Mouse (Mus musculus) right cerebral cortex, adult 2 months (tissue): ENCODE measurements around the gene Ctnnd2.

Experiments
- DNase-seq, 2 experiments: peaks; one replicate each; pipeline ENCODE4 v3.0.0; 2021 to 2022; ENCODE audit warnings: low spot score in 2 of 2

Ctnnd2 gene

DNA sequence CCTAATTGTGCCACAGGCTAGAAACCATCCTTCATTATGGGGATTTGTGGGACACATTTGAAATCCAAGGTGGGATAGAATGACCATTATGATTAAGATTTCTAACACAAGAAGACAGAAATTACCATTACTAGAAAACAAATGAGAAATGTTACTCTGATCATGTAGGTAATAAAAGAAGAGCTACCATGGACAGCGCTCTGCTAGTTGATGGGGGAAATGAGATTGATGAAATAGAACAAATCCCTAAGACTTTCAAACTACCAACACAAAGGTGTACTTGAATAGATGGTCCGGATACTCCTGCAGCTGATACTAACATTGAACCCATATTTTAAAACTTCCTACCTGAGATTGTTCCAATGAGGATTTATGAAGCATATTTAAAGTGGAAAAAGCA, 68.5 kb downstream of the Ctnnd2 start:
- no peak for DNase-seq

GRCm38 (mm10) chr15:30268822-30269221, 96.4 kb downstream of the Ctnnd2 start:
- DNase-seq = no peak

- DNase-seq = peak; percentile 31 to 40
Observed at GRCm38 (mm10) chr15:30271141-30271572, 98.8 kb downstream of the Ctnnd2 start.

DNA sequence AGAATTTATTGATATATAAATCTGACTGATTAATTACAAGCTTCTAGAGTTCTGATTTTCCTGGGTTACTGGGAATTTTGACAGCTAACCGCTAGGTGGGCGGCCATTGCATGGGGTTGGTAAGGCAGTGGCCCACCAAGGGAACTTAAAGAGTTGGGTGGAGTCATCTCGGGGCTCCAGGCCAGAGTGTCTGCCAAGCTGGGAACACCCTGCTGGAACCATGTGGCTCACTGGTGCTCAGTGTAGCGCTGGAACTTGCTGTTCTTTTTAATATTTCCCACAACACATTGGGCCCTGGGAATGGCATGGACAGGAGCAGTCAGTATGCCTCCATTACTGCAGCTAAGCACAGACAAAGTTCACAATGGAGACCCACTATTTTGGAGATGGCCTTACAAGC, 99.9 kb downstream of the Ctnnd2 start:
- DNase-seq = no peak

DNA sequence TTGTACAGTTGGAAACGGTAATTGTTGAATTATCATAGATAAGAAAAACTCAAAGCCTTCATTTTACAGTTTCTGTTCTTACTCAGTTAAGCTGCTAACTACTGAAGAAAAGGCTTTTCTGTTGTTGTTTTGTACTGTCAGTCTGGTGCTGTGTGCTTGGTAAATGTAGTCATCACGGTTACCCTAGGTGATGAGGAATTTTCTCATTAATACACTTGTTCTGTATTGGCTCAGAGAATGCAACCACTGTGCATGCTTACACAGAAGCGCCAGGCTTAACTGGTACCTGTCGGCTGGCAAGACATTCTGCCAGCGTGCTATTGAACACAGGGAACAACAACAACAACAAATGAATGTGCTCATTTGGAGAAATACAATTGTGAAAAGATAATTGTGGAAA, 103.3 kb downstream of the Ctnnd2 start:
- no peak for DNase-seq

DNA sequence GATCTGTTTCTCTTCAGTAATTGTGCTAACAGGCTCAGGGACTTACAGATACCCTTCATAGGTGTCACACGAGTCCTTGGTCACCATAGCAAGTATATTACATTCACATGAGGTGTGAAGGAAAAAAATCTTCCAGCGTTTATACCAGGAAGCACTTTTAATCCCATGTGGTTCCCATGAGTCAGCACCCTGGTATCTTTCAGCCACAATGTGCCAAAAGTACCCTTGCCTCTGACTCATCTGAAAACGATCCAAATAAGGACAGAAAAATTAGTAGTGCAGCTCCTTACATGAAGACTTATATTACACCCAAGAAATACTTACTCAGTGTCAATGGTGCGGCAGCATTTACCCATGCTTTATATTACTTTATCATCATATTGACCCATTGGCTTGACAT, 104.3 kb downstream of the Ctnnd2 start:
- DNase-seq = peak in 1 of 2 experiments; percentile 32

DNA sequence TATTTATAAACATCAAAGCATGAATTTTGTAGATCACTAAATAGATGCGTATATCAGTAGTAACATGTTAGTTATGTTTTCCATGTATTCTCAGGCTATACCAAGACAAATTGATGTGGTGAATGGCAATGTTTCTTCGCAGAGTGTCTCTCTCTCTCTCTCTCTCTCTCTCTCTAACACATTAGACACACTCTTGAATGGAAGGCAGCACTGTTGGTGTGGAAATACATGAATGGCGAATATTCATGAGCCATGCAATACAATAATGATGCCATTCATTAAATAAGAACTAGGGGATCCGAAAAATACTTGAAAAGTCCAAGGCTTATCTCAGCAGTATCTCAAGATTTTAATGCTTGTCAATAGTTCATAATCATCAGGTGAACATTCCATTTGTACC, 106.2 kb downstream of the Ctnnd2 start:
- no peak for DNase-seq

GRCm38 (mm10) chr15:30285572-30286244, 113.3 kb downstream of the Ctnnd2 start:
- DNase-seq = peak; percentile 34 to 43

DNA sequence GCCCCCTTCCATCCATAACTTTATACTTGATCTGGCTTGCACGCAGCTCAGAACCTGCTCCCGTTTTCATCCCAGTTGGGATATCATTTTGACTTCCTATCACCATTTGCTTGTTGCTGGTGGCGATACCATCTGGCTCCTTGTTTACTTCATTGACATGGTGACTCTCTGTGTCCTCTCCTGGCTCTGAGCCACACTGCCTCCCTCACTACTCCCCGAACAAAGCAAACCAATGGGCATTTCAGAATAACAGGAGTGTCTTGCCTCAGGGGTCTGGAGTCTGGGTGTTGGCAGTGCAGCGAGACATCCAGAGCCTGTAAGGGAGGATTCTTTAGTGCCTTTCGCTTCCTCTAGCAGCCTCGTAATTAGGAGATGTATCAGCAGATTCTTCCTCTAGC, 113.9 kb downstream of the Ctnnd2 start:
- no peak for DNase-seq

GRCm38 (mm10) chr15:30302824-30303223, 130.4 kb downstream of the Ctnnd2 start:
- no peak for DNase-seq

- DNase-seq = peak; percentile 38 to 43
Observed at GRCm38 (mm10) chr15:30306437-30306836, 134.0 kb downstream of the Ctnnd2 start.

DNA sequence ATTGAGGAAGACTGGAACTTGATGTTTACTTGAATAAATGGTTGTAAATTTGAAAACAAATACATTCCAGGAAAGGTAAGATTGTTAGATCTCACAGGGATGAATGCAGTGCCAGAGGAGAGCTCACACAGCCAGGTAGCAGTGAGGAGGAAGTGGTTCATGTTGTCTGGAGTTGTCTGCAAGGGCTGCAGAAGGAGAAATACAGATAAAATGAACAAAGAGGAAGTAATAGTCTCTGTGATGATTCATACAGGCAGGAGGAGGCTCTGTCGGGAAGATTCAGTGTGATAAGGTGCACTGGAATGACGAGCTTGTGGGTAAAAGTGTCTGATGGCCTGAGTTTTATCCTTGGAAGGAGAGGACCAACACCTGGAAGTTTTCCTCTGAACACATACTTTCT, 150.2 kb downstream of the Ctnnd2 start:
- no peak for DNase-seq

GRCm38 (mm10) chr15:30333336-30334310, 161.2 kb downstream of the Ctnnd2 start:
- no peak for DNase-seq

- no peak for DNase-seq
Observed at GRCm38 (mm10) chr15:30338585-30339197, 166.3 kb downstream of the Ctnnd2 start.

DNA sequence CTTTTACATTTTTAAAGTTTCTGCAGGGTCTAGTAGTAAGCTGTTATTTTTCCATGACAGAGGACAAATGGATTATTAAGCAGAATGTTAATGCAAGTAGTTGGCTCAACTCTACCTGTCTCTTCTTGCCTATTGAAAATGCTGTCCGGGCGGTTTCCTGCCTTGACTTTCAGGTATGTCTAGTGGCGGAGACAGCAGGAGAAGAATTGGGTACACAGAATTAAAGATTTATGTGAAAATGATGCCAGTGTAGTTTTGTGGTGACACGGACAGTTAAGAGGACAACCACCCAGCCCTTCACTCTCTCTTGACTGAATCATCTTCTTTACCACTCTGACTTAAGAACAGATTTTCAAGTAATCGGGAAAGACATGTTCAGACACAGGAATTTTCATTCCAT, 173.4 kb downstream of the Ctnnd2 start:
- no peak for DNase-seq

GRCm38 (mm10) chr15:30364491-30364890, 192.1 kb downstream of the Ctnnd2 start:
- DNase-seq = no peak

GRCm38 (mm10) chr15:30369997-30370396, 197.6 kb downstream of the Ctnnd2 start:
- DNase-seq = no peak

DNA sequence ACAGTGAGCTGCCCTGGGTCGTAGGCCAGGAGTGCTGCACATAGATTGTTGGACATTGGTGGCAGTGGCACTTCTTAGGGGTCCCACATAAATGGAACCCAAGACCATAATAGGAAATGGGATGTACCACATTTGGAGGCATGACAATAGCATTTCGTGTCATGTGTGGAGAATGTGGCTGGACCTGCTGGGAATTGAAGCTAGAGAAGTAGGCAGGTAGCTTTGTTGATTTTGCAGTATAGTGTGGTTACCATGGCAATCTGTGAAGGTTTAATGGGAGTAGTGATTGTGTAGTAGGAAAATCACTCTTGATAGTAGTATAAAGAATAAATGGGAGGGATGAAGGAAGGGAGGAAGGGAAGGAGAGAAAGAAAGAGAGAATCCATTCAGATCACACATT, 198.8 kb downstream of the Ctnnd2 start:
- DNase-seq = no peak

- DNase-seq = no peak
Observed at GRCm38 (mm10) chr15:30373654-30374215, 201.3 kb downstream of the Ctnnd2 start.

DNA sequence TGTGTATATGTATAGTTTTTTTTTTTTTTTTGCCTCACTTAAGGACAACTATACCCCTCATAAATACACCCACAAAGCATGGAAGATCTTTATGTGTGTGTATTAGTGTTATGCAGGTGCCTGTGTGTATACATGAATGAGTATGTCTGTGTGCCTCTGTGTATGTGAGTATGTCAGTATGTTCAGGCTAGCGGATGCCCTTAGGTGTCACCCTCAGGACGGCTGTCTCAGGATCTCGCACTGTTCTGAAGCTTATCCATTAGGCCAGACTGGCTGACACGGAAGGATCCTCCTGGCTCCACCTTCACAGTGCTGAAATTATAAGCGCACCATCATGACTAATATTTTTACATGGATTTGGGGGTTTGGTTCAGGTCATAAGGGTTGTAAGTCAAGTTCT, 202.5 kb downstream of the Ctnnd2 start:
- DNase-seq = no peak

GRCm38 (mm10) chr15:30383075-30383842, 210.9 kb downstream of the Ctnnd2 start:
- no peak for DNase-seq
